Mouse (Mus musculus) embryonic facial prominence, embryonic 12.5 days (tissue): ENCODE data around the gene Hand2. TPM values are rescaled to one million over a fixed set of nuclear protein-coding genes. Genes with fewer than 3 reads are reported as not detected.

Experiments
- ATAC-seq: fragments of 200-750 bp; cut with Nextera tagmentation; 2 replicates; pipeline ENCODE4 v1.8.0; 2017; ENCODE audit not compliant: insufficient number of reproducible peaks, insufficient read depth, low FRiP score, low TSS enrichment
- H3K27ac ChIP-seq: fragments of 300-500 bp; sonication (generic); 2 replicates; pipeline ENCODE4 v1.5.1; 2016; ENCODE audit warnings: mild to moderate bottlenecking
- H3K27me3 ChIP-seq: fragments of 300-500 bp; sonication (generic); 2 replicates; pipeline ENCODE4 v1.6.1; 2016; ENCODE audit warnings: mild to moderate bottlenecking, moderate library complexity
- H3K36me3 ChIP-seq: fragments of 300-500 bp; sonication (generic); 2 replicates; pipeline ENCODE4 v1.6.1; 2016; ENCODE audit warnings: mild to moderate bottlenecking
- H3K4me1 ChIP-seq: fragments of 300-500 bp; sonication (generic); 2 replicates; pipeline ENCODE4 v1.6.1; 2016
- H3K4me2 ChIP-seq: fragments of 300-500 bp; sonication (generic); replicated peaks from 2 replicates; pipeline ENCODE4 v1.6.1; 2016; ENCODE audit warnings: mild to moderate bottlenecking, moderate library complexity
- H3K4me3 ChIP-seq: fragments of 300-500 bp; sonication (generic); 2 replicates; pipeline ENCODE4 v1.5.1; 2016; ENCODE audit warnings: mild to moderate bottlenecking
- H3K9ac ChIP-seq: fragments of 300-500 bp; sonication (generic); 2 replicates; pipeline ENCODE4 v1.6.1; 2016; ENCODE audit warnings: mild to moderate bottlenecking, moderate library complexity
- H3K9me3 ChIP-seq: fragments of 300-500 bp; sonication (generic); 2 replicates; pipeline ENCODE4 v1.6.1; 2016; ENCODE audit warnings: mild to moderate bottlenecking, moderate library complexity
- WGBS: fragments of 180-500 bp; shearing (Covaris S2); methylation state at CpG from one replicate; pipeline ENCODE4 v1.1.7; 2016; 5-methylcytosine and 5-hydroxymethylcytosine counted together
- polyA plus RNA-seq: library from polyadenylated mRNA; unstranded; fragments of >200 nt; fragmentation: Nextera tagmentation; extraction: Ambion mirVana; gene quantifications from 2 replicates; pipeline ENCODE4 v1.2.1, GENCODE M21; 2016

Gene Hand2
- polyA plus RNA-seq, 1 experiment from 2014 or later, result 6.3 TPM

DNA sequence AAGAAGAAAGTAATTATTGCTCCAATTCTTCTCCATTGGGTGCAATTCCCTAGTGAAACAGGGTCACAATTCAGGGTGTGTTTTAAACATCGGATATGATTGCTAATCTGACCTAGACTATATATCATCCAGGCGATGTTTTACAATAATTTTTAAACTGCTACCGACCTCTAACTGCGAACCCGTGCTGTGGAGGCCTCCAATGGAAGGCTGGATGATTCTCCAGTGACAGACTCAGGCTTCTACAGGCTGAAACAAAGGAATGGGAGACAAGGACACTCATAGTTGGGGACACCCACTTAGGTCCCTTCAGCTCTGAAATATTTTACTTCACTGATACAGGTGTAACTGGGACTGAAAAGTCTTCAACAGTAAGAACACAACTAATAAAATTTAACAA is 13.9 kb downstream of the Hand2 start:
- Histone ChIP-seq H3K9ac (peak overlapping the region; percentile 37), H3K27ac (peak overlapping the region; percentile 77; the same call in 1 of the 2 replicates), H3K4me1 (0 out of 2 replicates have a peak, but pooled peaks cover 5% of the 10 kb centered on the region), H3K9me3 (no peaks in the 10 kb centered on the region), H3K4me2 (peak overlapping the region; percentile 40), H3K4me3 (no peak overlapping the region; the same call in 1 of the 2 replicates), H3K27me3 (peaks cover 85% of the 10 kb centered on the region), H3K36me3 (no peaks in the 10 kb centered on the region)
- no peak for ATAC-seq
- WGBS, result 1% methylated on average over 5 of the region's 5 CpGs

DNA sequence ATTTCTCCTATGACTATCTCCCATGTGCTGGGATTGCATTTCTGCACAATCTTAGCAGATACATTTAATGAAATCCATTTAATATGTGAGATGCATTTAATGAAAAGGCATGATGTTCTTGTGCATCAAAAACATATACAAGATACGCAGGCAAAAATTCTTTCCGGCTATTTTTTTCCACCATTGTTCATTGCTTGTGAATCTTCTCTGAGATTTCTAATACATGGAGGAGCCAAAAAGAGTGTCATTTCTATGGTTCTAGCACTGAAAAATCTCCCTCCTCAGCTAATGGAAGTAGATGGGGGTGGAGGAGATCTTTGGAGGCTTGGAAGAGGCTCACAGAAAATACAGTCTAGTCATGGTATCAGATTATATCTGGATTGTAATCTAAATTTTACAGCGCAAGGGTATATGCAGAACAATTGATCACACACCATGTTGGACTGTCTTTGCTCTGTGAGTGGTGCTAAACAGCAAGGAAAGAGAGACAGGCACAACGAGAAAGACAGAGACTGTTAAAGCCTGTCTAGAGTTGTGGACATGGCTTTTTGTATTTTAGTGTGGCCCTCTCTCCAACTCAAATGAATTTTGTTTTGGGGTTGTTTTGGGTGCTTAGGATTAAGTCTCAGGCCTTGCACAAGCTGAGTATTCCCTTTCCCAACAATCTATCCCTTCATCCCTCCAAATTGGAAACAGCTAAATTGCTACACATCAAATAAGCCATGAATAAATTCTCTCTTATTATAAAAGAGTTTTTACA is 16.7 kb downstream of the Hand2 start:
- H3K27me3 ChIP-seq, result peaks cover 87% of the 10 kb centered on the region
- no peak for ATAC-seq
- WGBS, result 34% methylated on average over 4 of the region's 4 CpGs
- H3K36me3 ChIP-seq, result no peaks in the 10 kb centered on the region
- H3K4me3 ChIP-seq, result no peak overlapping the region
- no peak overlapping the region for H3K9ac ChIP-seq
- H3K9me3 ChIP-seq, result no peaks in the 10 kb centered on the region
- H3K27ac ChIP-seq, result no peak overlapping the region
- H3K4me1 ChIP-seq, result peaks cover 11% of the 10 kb centered on the region; the same call in 1 of the 2 replicates
- H3K4me2 ChIP-seq, result no peak overlapping the region

DNA sequence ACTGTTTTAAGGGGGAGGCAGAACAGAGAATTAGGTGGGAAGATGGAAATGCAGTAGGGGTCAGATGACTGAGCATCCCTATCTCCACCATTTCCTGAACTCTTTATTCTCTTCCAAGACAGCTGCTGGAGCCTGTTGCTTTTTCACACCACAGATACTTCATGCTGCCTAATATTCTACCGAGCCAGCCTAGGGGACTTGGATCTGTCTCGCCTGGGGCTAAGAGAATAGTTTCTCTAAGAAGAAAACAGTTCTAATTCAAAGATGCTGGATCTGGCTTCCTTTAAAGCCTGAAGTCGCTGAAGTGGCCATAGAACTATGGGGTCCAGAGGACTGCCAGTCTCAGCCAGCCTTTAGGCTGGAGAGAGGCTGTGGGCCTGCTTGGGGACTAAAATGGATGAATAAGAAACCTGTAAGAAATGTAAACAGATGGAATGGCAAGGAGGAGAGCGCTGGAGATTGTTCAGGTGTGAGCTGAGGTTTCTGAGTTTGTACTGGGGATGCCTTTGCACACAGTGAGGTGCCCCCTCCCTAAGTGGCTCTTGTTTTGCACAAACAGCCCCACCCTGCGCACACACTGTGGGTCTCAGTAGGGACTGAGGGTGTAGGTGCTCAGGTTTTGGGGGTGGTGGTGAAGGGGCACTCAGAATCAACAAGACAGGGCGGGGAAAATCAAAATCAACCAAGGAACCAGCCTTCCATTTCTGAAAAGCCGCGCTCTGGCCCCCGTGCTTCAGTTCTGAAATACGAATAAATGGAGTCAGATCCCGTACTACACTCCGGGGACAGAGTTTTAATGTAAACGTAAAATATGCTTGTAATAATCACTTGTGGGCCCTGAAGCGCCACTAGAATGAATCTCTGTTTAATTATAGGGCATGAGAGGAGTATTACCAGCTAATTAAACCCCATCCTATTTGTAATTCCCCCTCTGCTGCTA is 19.2 kb downstream of the Hand2 start:
- H3K36me3 ChIP-seq, result no peaks in the 10 kb centered on the region
- no peak for ATAC-seq
- peak overlapping the region; percentile 13; the same call in 1 of the 2 replicates for H3K27ac ChIP-seq
- no peaks in the 10 kb centered on the region for H3K9me3 ChIP-seq
- H3K4me2 ChIP-seq, result peak overlapping the region; percentile 50
- peaks cover 92% of the 10 kb centered on the region for H3K27me3 ChIP-seq
- no peak overlapping the region for H3K9ac ChIP-seq
- 4% methylated on average over 14 of the region's 14 CpGs for WGBS
- H3K4me3 ChIP-seq, result peak overlapping the region; percentile 32; the same call in 1 of the 2 replicates
- peaks cover 7% of the 10 kb centered on the region; the same call in 1 of the 2 replicates for H3K4me1 ChIP-seq

DNA sequence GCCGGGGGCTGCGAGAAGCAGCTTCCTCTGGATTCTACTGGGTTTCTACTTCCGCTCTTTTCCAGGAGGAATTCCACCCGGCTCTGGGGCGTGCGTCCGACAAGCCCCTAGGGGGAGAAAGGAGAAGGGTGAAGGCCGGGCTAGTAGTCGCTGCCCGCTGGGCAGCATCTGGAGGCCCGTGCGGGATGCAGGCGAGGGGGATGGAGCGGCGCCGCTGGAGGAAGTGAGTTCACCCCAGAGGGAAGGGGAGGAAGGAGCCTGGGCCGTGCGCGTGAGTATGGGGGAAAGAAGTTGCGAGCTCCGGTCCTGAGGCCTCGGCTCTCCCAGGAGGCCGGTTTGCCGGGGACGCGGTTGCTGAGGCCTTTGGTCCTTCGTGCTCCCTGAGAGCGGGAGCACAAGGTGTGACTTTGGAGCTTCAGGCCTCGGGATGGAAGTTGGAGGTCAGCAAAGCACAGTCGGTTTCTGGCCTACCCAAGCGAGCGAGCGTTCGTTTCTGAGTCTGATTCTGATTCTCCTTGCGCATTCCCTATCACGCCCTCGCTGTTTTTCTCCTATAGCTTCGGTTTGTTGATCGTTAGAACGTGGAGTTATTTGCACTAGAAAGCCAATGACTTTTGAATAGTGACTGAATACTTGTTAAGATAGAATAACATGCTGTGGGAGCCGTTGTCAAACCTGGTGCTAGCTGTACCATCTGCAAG is 20.2 kb downstream of the Hand2 start:
- H3K9me3 ChIP-seq, result no peaks in the 10 kb centered on the region
- no peak for ATAC-seq
- peak overlapping the region; percentile 47 for H3K9ac ChIP-seq
- no peaks in the 10 kb centered on the region for H3K36me3 ChIP-seq
- peak overlapping the region; percentile 50 for H3K4me2 ChIP-seq
- H3K27me3 ChIP-seq, result peaks cover 90% of the 10 kb centered on the region
- H3K4me3 ChIP-seq, result peak overlapping the region; percentile 32
- H3K27ac ChIP-seq, result 0 out of 2 replicates have a peak overlapping the region, but pooled peaks have one; percentile 11
- 1% methylated on average over 41 of the region's 41 CpGs for WGBS
- H3K4me1 ChIP-seq, result peaks cover 7% of the 10 kb centered on the region; the same call in 1 of the 2 replicates

DNA sequence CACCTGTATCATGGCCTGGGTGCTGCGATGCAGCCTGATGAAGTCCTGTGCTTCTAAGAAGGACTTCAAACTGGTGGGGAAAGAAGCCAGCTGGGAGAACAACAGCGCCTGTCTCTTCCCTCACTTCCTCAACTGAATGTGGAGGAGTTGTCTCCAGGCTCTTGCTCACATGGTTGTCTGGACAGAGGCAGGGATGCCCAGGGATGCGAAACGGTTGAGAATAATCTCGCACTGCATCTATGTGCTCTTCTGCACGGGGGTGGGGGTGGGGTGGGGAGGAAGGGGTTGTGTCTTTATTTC is 20.7 kb downstream of the Hand2 start:
- Histone ChIP-seq H3K9me3 (no peaks in the 10 kb centered on the region), H3K4me1 (peaks cover 7% of the 10 kb centered on the region; the same call in 1 of the 2 replicates), H3K9ac (peak overlapping the region; percentile 47; the same call in 1 of the 2 replicates), H3K4me2 (peak overlapping the region; percentile 50), H3K4me3 (peak overlapping the region; percentile 32; the same call in 1 of the 2 replicates), H3K36me3 (no peaks in the 10 kb centered on the region), H3K27ac (0 out of 2 replicates have a peak overlapping the region, but pooled peaks have one; percentile 11), H3K27me3 (peaks cover 89% of the 10 kb centered on the region)
- WGBS, result 2% methylated on average over 6 of the region's 6 CpGs
- no peak for ATAC-seq

DNA sequence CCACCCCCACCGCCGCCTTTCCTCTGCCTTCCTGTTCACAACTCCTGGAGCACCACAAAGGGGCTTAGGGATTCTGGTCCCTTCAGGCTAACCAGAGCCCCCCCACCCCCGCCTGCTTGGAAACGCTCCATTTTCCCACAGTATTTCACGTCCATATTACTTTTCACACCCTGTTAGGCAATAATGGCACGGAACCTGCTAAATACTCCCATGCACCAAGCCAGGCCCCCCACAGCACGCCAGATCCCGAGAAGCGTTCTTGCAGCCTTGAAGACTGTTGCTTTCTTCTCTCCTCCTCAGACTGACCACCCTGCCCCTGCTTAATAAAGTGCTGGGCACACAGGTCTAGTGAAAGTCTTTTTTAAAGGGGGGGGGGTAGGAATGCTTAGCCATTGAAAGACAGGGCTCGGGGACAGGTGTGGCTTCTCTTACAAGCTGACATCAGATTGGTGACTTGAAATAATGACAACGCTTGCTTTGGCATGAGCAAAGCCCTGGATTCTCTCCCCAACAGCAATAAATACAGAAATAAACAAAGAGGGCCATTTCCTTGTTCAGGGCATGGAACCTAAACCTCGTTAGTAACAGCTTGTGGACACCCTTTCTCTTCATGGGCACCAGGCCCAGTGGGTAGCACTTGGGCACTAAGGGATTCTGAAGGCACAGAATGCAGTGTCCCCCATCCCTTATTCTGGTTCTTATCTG is 21.8 kb downstream of the Hand2 start:
- Histone ChIP-seq H3K27ac (no peak overlapping the region), H3K4me3 (no peak overlapping the region), H3K36me3 (no peaks in the 10 kb centered on the region), H3K27me3 (peaks cover 93% of the 10 kb centered on the region), H3K9ac (no peak overlapping the region), H3K9me3 (no peaks in the 10 kb centered on the region), H3K4me2 (no peak overlapping the region), H3K4me1 (peaks cover 7% of the 10 kb centered on the region; the same call in 1 of the 2 replicates)
- WGBS, result 7% methylated on average over 11 of the region's 12 CpGs
- no peak for ATAC-seq

DNA sequence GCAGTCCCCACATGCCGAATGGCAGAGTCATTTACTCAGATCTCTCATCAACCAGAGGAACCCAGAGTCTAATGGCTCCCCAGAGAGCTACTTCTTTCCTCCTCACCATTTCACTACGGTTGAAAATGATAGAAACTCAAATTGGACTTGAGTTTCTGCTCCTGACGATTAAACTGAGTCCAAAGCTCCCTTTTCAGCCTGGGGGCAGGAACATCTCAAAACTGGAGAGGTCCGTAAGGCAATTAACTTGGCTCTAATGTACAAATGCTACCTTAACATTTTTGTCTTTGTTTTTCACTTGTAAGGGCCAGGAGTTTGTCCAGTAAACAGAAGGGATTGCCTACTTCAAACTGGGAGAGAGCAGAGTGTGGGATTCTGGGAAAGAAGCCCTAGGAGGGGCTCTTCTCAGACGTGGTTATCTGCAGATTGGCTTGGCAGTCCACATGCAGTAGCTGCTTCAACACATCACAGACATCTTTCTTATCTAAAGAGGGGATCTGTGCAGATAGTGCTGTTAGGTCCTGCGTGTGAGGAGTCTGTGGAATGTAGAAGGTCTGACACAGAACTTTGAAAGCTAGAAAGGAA is 23.0 kb downstream of the Hand2 start:
- Histone ChIP-seq H3K9me3 (no peaks in the 10 kb centered on the region), H3K36me3 (no peaks in the 10 kb centered on the region), H3K9ac (no peak overlapping the region), H3K27me3 (peaks cover 95% of the 10 kb centered on the region), H3K4me1 (peaks cover 12% of the 10 kb centered on the region; the same call in 1 of the 2 replicates), H3K4me3 (no peak overlapping the region), H3K27ac (no peak overlapping the region), H3K4me2 (no peak overlapping the region)
- no peak for ATAC-seq
- 5% methylated on average over 6 of the region's 6 CpGs for WGBS

DNA sequence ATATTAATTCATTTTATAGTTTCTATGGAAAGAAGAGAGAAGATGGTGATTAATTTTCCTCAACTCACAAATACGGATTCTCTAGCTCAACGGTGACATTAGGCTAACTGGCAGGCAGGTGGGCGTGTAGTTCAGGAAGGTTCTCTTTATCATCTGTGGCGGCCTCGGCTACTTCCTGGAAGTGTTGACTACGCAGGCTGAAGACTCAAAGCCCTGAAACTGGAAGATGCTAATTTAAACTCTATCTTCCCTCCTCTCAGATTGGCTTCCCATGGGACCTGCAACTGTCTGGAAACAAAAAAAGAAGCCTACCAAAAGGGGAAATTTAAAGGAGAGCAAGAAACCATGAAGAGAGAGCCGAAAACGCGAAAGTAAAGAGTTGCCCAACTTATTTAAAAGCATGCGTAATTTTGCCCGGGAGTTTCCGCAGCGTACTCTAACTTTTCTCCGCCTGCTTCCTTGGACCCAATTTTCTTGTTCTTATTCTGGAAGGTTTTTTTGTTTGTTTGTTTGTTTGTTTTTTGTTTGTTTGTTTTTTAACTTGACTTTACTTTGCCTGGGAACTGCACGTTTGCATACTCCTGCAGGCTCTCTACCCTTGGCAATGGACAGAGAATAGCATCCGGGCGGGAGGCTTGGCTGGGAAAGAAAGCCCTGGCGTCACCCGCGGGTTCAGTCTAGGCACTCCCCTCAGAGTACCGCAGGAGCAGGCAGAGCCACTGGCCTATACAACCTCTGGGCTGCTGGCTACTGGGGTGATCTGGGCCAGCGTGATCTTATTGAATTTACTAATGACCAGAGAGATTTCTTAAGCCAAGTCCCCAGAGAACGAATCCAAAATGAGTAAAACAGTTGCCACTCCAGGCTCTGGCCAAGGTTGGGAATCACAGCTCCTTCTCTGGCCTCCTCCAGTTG is 24.4 kb downstream of the Hand2 start:
- no peak for ATAC-seq
- Histone ChIP-seq H3K9me3 (no peaks in the 10 kb centered on the region), H3K4me2 (no peak overlapping the region), H3K4me3 (no peak overlapping the region), H3K4me1 (peaks cover 15% of the 10 kb centered on the region; the same call in 1 of the 2 replicates), H3K36me3 (no peaks in the 10 kb centered on the region), H3K27me3 (peaks cover 95% of the 10 kb centered on the region), H3K27ac (no peak overlapping the region), H3K9ac (no peak overlapping the region)
- 4% methylated on average over 23 of the region's 23 CpGs for WGBS

DNA sequence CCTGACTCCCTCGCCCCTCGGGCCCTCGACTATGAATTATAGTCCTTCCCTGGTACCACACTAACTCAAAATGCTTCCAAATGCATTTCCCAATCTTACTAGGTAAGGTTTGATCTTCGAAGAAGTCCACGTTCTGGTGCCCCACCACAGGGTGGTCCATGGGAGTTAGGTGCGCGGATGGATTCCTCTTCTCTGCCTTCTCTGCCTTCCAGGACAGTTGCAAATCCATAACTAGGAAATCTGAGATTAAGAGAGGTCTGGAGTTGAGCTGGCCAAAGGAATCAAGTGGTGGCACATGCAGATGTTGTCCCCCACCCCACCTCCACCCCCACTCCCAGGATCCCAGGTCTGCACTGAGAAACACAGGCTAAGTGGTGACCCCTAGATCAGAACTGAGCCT is 25.6 kb downstream of the Hand2 start:
- H3K4me1 ChIP-seq, result 0 out of 2 replicates have a peak, but pooled peaks cover 8% of the 10 kb centered on the region
- no peak overlapping the region for H3K27ac ChIP-seq
- no peak overlapping the region for H3K4me3 ChIP-seq
- ATAC-seq, result no peak
- 9% methylated on average over 7 of the region's 7 CpGs for WGBS
- H3K9me3 ChIP-seq, result no peaks in the 10 kb centered on the region
- H3K27me3 ChIP-seq, result peaks cover 96% of the 10 kb centered on the region
- H3K36me3 ChIP-seq, result no peaks in the 10 kb centered on the region
- no peak overlapping the region for H3K4me2 ChIP-seq
- no peak overlapping the region for H3K9ac ChIP-seq

DNA sequence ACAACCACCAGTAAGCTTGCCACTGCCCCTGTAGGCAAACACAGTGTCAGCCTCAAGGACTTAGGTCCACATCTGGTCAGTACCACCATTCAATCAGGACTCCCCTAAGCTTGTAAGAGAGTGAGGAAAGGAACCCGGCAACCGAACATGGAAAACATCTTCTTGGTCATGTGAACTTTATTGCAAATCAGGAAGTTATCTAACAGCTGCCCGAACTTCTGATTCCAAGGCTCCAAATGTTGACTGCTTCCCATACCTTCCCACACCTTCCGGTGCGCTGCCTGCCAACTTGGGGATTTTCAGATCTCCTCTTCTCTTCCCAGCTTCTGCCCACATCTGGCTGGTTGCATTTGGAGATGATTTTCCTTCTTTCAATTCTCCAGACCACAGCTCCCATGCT is 26.4 kb downstream of the Hand2 start:
- H3K4me1 ChIP-seq, result 0 out of 2 replicates have a peak, but pooled peaks cover 8% of the 10 kb centered on the region
- H3K36me3 ChIP-seq, result no peaks in the 10 kb centered on the region
- no peak for ATAC-seq
- no peak overlapping the region for H3K27ac ChIP-seq
- H3K27me3 ChIP-seq, result peaks cover 96% of the 10 kb centered on the region
- H3K9ac ChIP-seq, result no peak overlapping the region
- no peak overlapping the region for H3K4me2 ChIP-seq
- no peak overlapping the region for H3K4me3 ChIP-seq
- no peaks in the 10 kb centered on the region for H3K9me3 ChIP-seq
- WGBS, result 13% methylated on average over 5 of the region's 5 CpGs
